Mouse (Mus musculus): ENCODE results near the gene Cd28. TPM values are rescaled to one million over a fixed set of nuclear protein-coding genes. Genes with fewer than 3 reads are reported as not detected.
"Not testable (repeated sequence)": the region's sequence is repeated elsewhere in the genome, so short reads cannot be mapped to it uniquely, and the experiment has no call there.

The Cd28 gene
- total RNA-seq, 1 experiment from 2014 or later: 18.0 TPM

DNA sequence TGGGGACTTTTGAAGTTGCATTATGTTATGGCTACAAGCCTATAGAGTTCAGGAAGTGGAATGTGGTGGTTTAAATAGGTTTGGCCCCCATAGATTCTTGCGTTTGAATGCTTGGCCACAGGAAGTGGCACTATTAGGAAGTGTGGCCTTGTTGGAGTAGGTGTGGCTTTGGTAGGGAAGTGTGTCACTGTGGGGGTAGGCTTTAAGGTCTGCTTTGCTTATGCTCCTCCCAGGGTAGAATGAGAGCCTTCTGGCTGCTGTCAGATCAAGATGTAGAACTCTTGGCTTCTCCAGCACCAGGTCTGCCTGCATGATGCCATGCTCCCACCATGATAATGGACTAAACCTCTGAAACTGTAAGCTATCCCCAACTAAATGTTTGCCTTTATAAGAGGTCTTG is 95.4 kb downstream of the Cd28 start:
- no peak for ATAC-seq (replicated peaks in 1 of 2; ENCODE audit: insufficient read depth in 1 of 2, low FRiP score in 2 of 2, low TSS enrichment in 1 of 2, low read depth in 1 of 2, poor library complexity in 2 of 2, severe bottlenecking in 2 of 2)

DNA sequence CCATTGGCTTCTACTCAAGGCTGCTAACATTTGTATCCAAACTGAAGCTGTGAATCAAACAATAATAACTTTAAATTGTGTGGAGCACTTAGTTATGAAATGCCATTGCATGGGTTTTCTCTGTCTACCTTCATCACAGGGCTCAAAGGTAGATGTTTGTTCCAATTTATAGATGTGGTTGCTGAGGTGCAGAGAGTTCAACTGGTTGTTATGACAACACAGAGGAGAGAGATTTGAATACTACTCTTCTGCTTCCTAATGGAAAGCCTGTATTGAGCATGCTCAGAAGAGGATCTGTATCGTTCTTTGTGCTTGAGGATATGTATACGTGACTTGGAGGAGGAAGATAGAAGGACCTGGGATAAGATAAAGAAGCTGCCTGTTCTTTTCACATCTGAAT is 96.8 kb downstream of the Cd28 start:
- ATAC-seq (replicated peaks in 1 of 2; ENCODE audit: insufficient read depth in 1 of 2, low FRiP score in 2 of 2, low TSS enrichment in 1 of 2, low read depth in 1 of 2, poor library complexity in 2 of 2, severe bottlenecking in 2 of 2): no peak

DNA sequence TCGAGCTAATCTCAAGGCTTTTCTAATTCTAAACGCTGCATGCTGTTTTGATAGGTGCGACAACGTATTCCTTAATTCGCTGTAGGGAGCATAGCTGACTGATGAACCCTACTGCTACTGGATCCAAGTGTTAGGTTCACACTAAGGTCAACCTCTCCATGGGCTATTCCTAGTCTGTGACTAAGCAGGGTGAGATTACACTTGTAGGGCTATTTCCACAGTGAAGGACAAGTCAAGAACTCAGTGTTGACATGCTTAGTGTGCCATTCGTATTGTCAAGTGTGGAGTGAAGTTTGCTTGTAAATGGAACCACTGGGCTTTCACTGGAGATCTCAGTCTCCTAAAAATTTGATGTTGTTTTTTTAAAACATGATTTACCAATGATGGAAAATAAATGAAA is 99.3 kb downstream of the Cd28 start:
- no peak for ATAC-seq (replicated peaks in 1 of 2; ENCODE audit: insufficient read depth in 1 of 2, low FRiP score in 2 of 2, low TSS enrichment in 1 of 2, low read depth in 1 of 2, poor library complexity in 2 of 2, severe bottlenecking in 2 of 2)

DNA sequence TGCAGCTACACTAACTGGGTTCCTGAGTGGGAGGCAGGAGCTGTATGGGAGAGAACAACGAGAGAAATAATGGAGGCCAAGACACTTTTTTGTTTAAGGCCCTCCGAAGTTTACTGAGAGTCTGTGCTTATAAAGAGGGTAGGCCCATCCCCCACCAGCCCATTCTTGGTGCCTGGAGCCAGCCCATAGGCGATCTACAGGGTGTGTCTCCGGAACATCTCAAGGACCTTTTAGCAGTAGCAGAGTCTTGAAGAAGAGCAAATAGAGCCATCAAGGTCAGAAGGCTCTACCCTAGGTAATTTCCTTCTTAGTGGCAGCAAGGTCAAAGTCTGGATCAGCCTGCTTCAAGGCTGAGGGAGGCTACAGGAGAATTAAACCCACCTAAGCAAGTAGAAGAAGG is 101.9 kb downstream of the Cd28 start:
- ATAC-seq (replicated peaks in 1 of 2; ENCODE audit: insufficient read depth in 1 of 2, low FRiP score in 2 of 2, low TSS enrichment in 1 of 2, low read depth in 1 of 2, poor library complexity in 2 of 2, severe bottlenecking in 2 of 2): not testable (repeated sequence)

DNA sequence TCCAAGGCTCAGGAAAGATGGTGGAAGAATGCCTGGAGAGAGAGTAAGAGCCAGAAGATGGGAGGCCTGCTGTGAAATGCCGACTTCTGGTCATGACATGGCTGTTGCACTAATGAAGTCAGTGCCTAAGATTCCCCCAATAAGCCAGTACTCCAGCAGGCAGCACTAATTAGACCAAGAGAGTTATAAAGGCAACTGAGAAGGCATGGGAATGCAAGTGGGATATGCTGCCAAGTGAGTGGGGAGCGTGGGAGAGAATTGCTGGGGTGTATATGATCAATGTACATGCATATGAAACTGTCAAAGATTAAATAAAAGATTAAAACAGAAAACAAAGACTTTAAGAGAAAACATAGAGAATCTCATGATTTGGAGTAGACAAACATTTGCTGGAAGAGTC is 103.4 kb downstream of the Cd28 start:
- ATAC-seq (replicated peaks in 1 of 2; ENCODE audit: insufficient read depth in 1 of 2, low FRiP score in 2 of 2, low TSS enrichment in 1 of 2, low read depth in 1 of 2, poor library complexity in 2 of 2, severe bottlenecking in 2 of 2): no peak

DNA sequence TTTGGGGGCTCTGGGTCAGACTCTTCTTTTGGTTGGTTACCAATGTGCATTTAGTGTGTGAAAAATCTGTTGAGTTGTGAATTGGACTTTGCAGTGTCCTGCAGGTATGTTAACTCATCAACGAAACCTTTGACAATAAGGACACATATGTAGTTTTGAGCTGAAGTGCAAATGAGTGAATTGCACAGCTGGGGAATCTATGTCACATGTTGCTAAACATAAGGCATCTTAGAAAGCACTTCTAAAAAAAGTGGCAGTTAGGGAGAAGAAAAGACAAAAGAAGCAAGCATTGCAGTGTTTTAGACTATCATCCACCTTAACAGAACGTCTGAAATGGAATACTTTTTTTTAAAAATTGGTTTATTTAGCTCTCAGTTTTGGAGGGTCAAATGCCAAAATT is 104.4 kb downstream of the Cd28 start:
- ATAC-seq (replicated peaks in 1 of 2; ENCODE audit: insufficient read depth in 1 of 2, low FRiP score in 2 of 2, low TSS enrichment in 1 of 2, low read depth in 1 of 2, poor library complexity in 2 of 2, severe bottlenecking in 2 of 2): no peak

DNA sequence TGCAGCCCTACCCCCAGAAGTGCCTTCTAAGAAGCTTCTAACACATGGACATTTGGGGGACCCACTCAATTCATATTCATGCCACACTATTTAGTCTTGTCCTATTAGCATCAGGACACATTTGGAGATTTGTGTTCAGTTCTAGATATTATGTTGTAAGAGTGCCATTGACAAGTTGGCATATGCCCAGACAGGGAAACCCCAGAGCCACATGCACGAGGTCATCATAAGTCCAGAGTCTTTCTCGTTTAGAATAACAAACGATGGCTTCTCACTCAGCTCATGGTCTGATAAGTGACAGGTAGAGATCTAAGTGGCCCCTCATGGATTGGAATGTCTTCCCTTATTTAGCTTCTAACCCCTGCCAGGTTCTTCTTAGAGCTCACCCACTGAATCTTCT is 105.0 kb downstream of the Cd28 start:
- no peak for ATAC-seq (replicated peaks in 1 of 2; ENCODE audit: insufficient read depth in 1 of 2, low FRiP score in 2 of 2, low TSS enrichment in 1 of 2, low read depth in 1 of 2, poor library complexity in 2 of 2, severe bottlenecking in 2 of 2)

Other genes with a start within 250 kb of the Cd28 start
- 0.35 and 2.4 TPM in 2 replicates for gene Raph1, start 149.7 kb upstream of the Cd28 start, total RNA-seq (2017)
- gene Ctla4, start 170.2 kb downstream of the Cd28 start, total RNA-seq (2017): 2.6 and 4.9 TPM in 2 replicates

Data from hematopoietic stem cell, adult 5-6 weeks (primary cell).